Mouse (Mus musculus) embryonic facial prominence, embryonic 14.5 days (tissue): ENCODE measurements at regions not wholly inside any gene's neighbourhood (a gene's known extent, or its start where the extent isn't known, plus 50 kb on each side); places are given as distances from the start of the nearest gene placed in this dataset.
A peak's percentile ranks its signal among the peaks of the same experiment; 100 is the strongest.

Experiments used
- ATAC-seq: fragments of 200-750 bp; cut with Nextera tagmentation; 2 replicates; pipeline ENCODE4 v1.8.0; 2017; ENCODE audit warnings: low read depth, moderate number of reproducible peaks, moderate TSS enrichment
- DNase-seq: peaks from one replicate; pipeline ENCODE4 v3.0.0-alpha.2; 2015; ENCODE audit warnings: low spot score
- H3K27ac ChIP-seq: fragments of 300-500 bp; sonication (generic); replicated peaks from 2 replicates; pipeline ENCODE4 v1.5.1; 2014; ENCODE audit warnings: low read depth, mild to moderate bottlenecking, low read length, moderate library complexity
- H3K27me3 ChIP-seq: fragments of 300-500 bp; sonication (generic); replicated peaks from 2 replicates; pipeline ENCODE4 v1.6.1; 2014; ENCODE audit warnings: low read length; ENCODE audit not compliant: control insufficient read depth, insufficient read depth
- H3K36me3 ChIP-seq: fragments of 300-500 bp; sonication (generic); 2 replicates; pipeline ENCODE4 v1.6.1; 2014; ENCODE audit warnings: low read length, mixed read lengths; ENCODE audit not compliant: control insufficient read depth, insufficient read depth
- H3K4me1 ChIP-seq: fragments of 300-500 bp; sonication (generic); 2 replicates; pipeline ENCODE4 v1.6.1; 2014; ENCODE audit warnings: antibody characterized with exemption, low read length; ENCODE audit not compliant: control insufficient read depth, insufficient read depth
- H3K4me2 ChIP-seq: fragments of 300-500 bp; sonication (generic); 2 replicates; pipeline ENCODE4 v1.6.1; 2014; ENCODE audit warnings: low read depth, mild to moderate bottlenecking, low read length, moderate library complexity, mixed read lengths
- H3K4me3 ChIP-seq: fragments of 300-500 bp; sonication (generic); 2 replicates; pipeline ENCODE4 v1.5.1; 2014; ENCODE audit warnings: low read depth, mild to moderate bottlenecking, low read length
- H3K9ac ChIP-seq: fragments of 300-500 bp; sonication (generic); 2 replicates; pipeline ENCODE4 v1.6.1; 2014; ENCODE audit warnings: low read depth, mild to moderate bottlenecking, low read length, moderate library complexity, mixed read lengths
- H3K9me3 ChIP-seq: fragments of 300-500 bp; sonication (generic); 2 replicates; pipeline ENCODE4 v1.6.1; 2016; ENCODE audit warnings: low read length; ENCODE audit not compliant: control insufficient read depth
- WGBS: fragments of 180-500 bp; shearing (Covaris S2); extraction: QIAGEN DNeasy Blood & Tissue Kit; methylation state at CpG from one replicate; pipeline ENCODE4 v1.1.7; 2014; 5-methylcytosine and 5-hydroxymethylcytosine counted together

GRCm38 (mm10) chr6:100517662-100518061, 153.3 kb downstream of the Shq1 start:
- Histone ChIP-seq H3K4me1 (peaks cover 6% of the 10 kb centered on the region; the same call in 1 of the 2 replicates), H3K4me3 (no peak overlapping the region), H3K27ac (no peak overlapping the region), H3K27me3 (peaks cover 14% of the 10 kb centered on the region), H3K9me3 (no peaks in the 10 kb centered on the region), H3K36me3 (no peaks in the 10 kb centered on the region), H3K4me2 (no peak overlapping the region), H3K9ac (no peak overlapping the region)
- DNase-seq (no peak), ATAC-seq (no peak)
- WGBS = 65% methylated on average over 6 of the region's 6 CpGs

DNA sequence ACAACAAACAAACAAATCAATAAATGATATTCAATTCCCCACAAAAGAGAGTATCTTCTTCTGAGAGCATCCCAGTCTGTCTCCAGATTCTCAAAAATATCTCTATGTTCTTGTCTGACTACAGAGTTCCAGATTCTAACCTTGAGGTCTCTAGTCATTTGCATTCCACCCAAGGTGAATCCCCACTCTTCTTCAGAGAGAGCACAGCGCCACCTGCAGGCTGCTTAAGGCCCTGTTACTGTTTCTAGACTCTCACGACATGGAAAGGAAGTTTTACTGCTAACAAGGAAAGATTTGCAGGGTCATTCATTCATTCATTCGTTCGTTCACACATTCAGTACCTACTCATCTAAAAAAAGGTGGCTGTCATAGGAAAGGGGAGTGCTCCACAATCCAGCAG, 158.3 kb downstream of the Shq1 start:
- no peak overlapping the region for H3K4me2 ChIP-seq
- ATAC-seq (no peak), DNase-seq (no peak)
- H3K4me3 ChIP-seq = no peak overlapping the region
- 58% methylated on average over 4 of the region's 4 CpGs for WGBS
- H3K9ac ChIP-seq = no peak overlapping the region
- H3K9me3 ChIP-seq = no peaks in the 10 kb centered on the region
- H3K27ac ChIP-seq = no peak overlapping the region
- H3K27me3 ChIP-seq = peaks cover 3% of the 10 kb centered on the region; the same call in 1 of the 2 replicates
- H3K4me1 ChIP-seq = peaks cover 13% of the 10 kb centered on the region; the same call in 1 of the 2 replicates
- H3K36me3 ChIP-seq = no peaks in the 10 kb centered on the region

GRCm38 (mm10) chr6:100510676-100511075, 160.3 kb downstream of the Shq1 start:
- H3K27ac ChIP-seq = no peak overlapping the region
- H3K9ac ChIP-seq = no peak overlapping the region
- peaks cover 10% of the 10 kb centered on the region; the same call in 1 of the 2 replicates for H3K4me1 ChIP-seq
- no peak for DNase-seq
- H3K9me3 ChIP-seq = no peaks in the 10 kb centered on the region
- H3K4me2 ChIP-seq = no peak overlapping the region
- 65% methylated on average over 4 of the region's 4 CpGs for WGBS
- ATAC-seq = no peak
- H3K4me3 ChIP-seq = no peak overlapping the region
- H3K36me3 ChIP-seq = no peaks in the 10 kb centered on the region
- no peaks in the 10 kb centered on the region for H3K27me3 ChIP-seq

DNA sequence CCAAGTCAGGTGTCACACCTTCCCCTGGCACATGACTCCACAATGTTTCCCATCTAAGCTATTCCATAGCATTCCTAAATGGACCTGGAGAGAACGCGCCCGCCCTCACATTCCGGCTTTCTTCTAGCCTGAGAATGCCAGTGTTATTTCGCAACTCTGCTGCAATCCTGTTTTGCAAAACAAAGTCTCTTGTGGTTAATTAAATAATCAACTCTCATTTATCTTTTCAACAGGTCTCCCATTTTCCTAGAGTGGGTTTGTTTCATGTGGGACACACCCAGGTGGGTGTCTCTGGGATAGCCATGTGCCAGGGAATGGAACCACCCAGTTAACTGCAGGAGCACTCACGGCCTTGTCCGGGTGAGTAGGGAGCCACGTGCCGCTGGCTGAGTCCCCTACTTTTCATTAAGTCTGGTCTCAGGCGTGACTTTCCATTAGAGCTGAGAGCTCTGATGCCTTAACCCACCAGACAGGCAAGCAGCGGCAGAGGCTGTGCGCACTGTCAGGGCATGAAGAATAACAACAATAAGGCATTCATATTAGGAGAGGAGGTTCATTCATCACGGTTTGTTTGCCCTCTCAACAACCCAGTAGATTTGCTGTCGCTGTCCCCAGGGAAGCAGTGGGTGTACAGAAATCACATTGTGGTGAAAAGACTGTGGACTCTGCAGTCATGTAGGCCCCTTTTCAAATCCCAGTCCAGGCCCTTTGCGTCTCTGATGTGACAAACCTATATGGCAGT, 165.3 kb downstream of the Shq1 start:
- Histone ChIP-seq H3K4me1 (peaks cover 36% of the 10 kb centered on the region), H3K9me3 (no peaks in the 10 kb centered on the region), H3K36me3 (no peaks in the 10 kb centered on the region), H3K27me3 (no peaks in the 10 kb centered on the region), H3K4me2 (no peak overlapping the region), H3K9ac (no peak overlapping the region), H3K4me3 (no peak overlapping the region), H3K27ac (no peak overlapping the region)
- WGBS = 56% methylated on average over 15 of the region's 15 CpGs
- DNase-seq = no peak
- ATAC-seq = no peak

GRCm38 (mm10) chr6:100502961-100503782, 167.8 kb downstream of the Shq1 start:
- no peaks in the 10 kb centered on the region for H3K9me3 ChIP-seq
- H3K4me2 ChIP-seq = no peak overlapping the region
- H3K4me3 ChIP-seq = no peak overlapping the region
- 18% methylated on average over 13 of the region's 14 CpGs for WGBS
- no peaks in the 10 kb centered on the region; the same call in 1 of the 2 replicates for H3K27me3 ChIP-seq
- ATAC-seq = peak; percentile 87
- H3K27ac ChIP-seq = peak overlapping the region; percentile 69
- peaks cover 39% of the 10 kb centered on the region for H3K4me1 ChIP-seq
- DNase-seq = peak; percentile 92
- H3K9ac ChIP-seq = no peak overlapping the region
- no peaks in the 10 kb centered on the region for H3K36me3 ChIP-seq

- no peak overlapping the region for H3K4me2 ChIP-seq
- 36% methylated on average over 6 of the region's 6 CpGs for WGBS
- no peak for DNase-seq
- H3K27me3 ChIP-seq = no peaks in the 10 kb centered on the region; the same call in 1 of the 2 replicates
- no peak overlapping the region for H3K4me3 ChIP-seq
- H3K9ac ChIP-seq = no peak overlapping the region
- H3K4me1 ChIP-seq = peaks cover 39% of the 10 kb centered on the region
- ATAC-seq = no peak
- H3K9me3 ChIP-seq = no peaks in the 10 kb centered on the region
- H3K36me3 ChIP-seq = no peaks in the 10 kb centered on the region
- peak overlapping the region; percentile 69 for H3K27ac ChIP-seq
These were observed 168.8 kb downstream of the Shq1 start for GRCm38 (mm10) chr6:100502139-100502538.

- peaks cover 36% of the 10 kb centered on the region for H3K4me1 ChIP-seq
- H3K4me2 ChIP-seq = no peak overlapping the region
- no peaks in the 10 kb centered on the region; the same call in 1 of the 2 replicates for H3K27me3 ChIP-seq
- H3K4me3 ChIP-seq = no peak overlapping the region
- ATAC-seq = 0 out of 2 replicates have a peak, but pooled peaks have one; percentile 5
- no peaks in the 10 kb centered on the region for H3K36me3 ChIP-seq
- H3K27ac ChIP-seq = no peak overlapping the region
- peak; percentile 78 for DNase-seq
- 55% methylated on average over 2 of the region's 2 CpGs for WGBS
- no peak overlapping the region for H3K9ac ChIP-seq
- H3K9me3 ChIP-seq = no peaks in the 10 kb centered on the region
These were observed 170.2 kb downstream of the Shq1 start for GRCm38 (mm10) chr6:100500741-100501140.

- WGBS = 60% methylated on average over 8 of the region's 8 CpGs
- Histone ChIP-seq H3K27me3 (no peaks in the 10 kb centered on the region; the same call in 1 of the 2 replicates), H3K27ac (no peak overlapping the region), H3K9me3 (no peaks in the 10 kb centered on the region), H3K4me1 (peaks cover 39% of the 10 kb centered on the region), H3K4me3 (no peak overlapping the region), H3K36me3 (no peaks in the 10 kb centered on the region), H3K9ac (no peak overlapping the region), H3K4me2 (no peak overlapping the region)
- ATAC-seq (no peak), DNase-seq (no peak)
These were observed 170.9 kb downstream of the Shq1 start for GRCm38 (mm10) chr6:100500060-100500459.
